Mouse (Mus musculus) gastrocnemius, postnatal 14 days (tissue): Measurements from ENCODE around the gene A930004D18Rik. TPM values are rescaled to one million over a fixed set of nuclear protein-coding genes. Genes with fewer than 3 reads are reported as not detected.

Source experiments
- DNase-seq: peaks from one replicate; pipeline ENCODE4 v3.0.0; 2021; ENCODE audit warnings: mixed read lengths
- intact Hi-C: fragments of 180-260 bp; cut with DNase I; formaldehyde crosslinking; loops from one replicate; pipeline ENCODE4 v1.15.1; 2025; ENCODE audit warnings: low total_unique reads
- microRNA-seq, 2 experiments: library from miRNA; unstranded; fragments of <30 nt; microRNA quantifications; one replicate each; pipeline ENCODE4 v1.2.0; 2021
- total RNA-seq, 2 experiments: library from RNA; stranded (reverse); gene quantifications; 2 replicates each; pipeline ENCODE4 v1.2.3; 2021

Gene A930004D18Rik
- total RNA-seq, 2 experiments from 2014 or later: 0.89 to 1.1 TPM

DNA sequence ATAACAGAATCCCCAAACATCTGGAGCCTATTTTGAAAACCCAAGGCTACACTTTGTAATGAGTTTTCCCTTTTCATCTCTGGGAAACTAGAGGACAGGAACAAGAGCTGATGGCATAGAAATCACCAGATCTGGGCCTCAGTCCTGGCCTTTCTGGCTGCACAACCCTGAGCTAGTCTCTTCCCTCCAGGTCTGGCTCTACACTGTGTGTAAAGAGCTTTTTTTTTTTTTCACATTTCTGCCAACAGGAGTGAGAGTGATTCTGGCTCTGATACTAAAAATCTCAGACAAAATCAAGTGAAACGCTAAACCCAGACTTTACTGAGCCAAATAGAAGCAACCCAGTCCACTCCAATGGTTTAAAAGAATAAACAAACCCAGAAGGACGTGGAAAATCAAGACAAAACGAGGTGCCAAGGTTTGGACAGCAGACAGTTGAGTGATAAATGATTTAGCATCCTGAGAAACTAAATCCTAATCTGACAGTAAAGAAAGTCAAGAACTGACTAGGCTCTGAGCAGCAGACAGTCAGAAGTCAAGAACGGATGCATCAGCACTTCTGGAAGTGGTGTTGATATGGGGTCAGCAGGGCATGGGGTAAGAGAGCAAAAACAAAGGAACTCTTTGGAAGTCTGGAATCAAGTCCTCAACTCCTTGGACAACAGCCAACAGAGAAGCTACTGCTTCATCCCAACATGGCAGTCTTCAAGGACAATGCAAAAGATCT, 61.8 kb downstream of the A930004D18Rik start:
- intact Hi-C loops: no loop called here
- DNase-seq: no peak

Small RNA genes lying within 50 kb of the gene (microRNA-seq; reads per million reads assigned to microRNA genes)
- gene Mir7655: 0.64 to 1.5 reads per million in 2 experiments

Other genes with a start within 250 kb of the A930004D18Rik start
- not detected for gene H2al2a, start 40.8 kb downstream of the A930004D18Rik start, total RNA-seq
- 1 to 10 TPM in 1 of 2 experiments, under 1 TPM in 1; 1.00 to 1.0 TPM for gene Skida1, start 11.3 kb upstream of the A930004D18Rik start, total RNA-seq
- 10 to 100 TPM; 19.0 to 20.5 TPM for gene Mllt10, start 17.5 kb upstream of the A930004D18Rik start, total RNA-seq